Mouse (Mus musculus) left cerebral cortex, postnatal 14 days (tissue): ENCODE results near the gene Rtl6. TPM values are rescaled to one million over a fixed set of nuclear protein-coding genes. Genes with fewer than 3 reads are reported as not detected.
A peak's percentile ranks its signal among the peaks of the same experiment; 100 is the strongest.

Experiments used
- DNase-seq, 2 experiments: peaks; one replicate each; pipeline ENCODE4 v3.0.0; 2021 to 2022; ENCODE audit warnings: low spot score in 2 of 2, mixed read lengths in 1 of 2
- intact Hi-C: fragments of 180-260 bp; cut with DNase I; formaldehyde crosslinking; loops from one replicate; pipeline ENCODE4 v1.15.1; 2025
- long read RNA-seq, 2 experiments: library from polyadenylated mRNA; stranded (forward); transcript quantifications; one replicate each; pipeline ENCODE4 v2.0.0; 2021
- total RNA-seq, 2 experiments: library from RNA; stranded (reverse); gene quantifications; 2 replicates each; pipeline ENCODE4 v1.2.3; 2021

Rtl6 gene
- 10 to 100 TPM; 57.5 to 65.8 TPM for total RNA-seq
- long read RNA-seq, experiment 1, full-length matches to known transcripts = 113 of 113 reads
- long read RNA-seq, experiment 1, partial matches to known transcripts = 0 of 113 reads
- long read RNA-seq, experiment 1, other reads (novel, unspliced or antisense) = 0 of 113 reads
- long read RNA-seq, experiment 2, full-length matches to known transcripts = 105 of 105 reads
- long read RNA-seq, experiment 2, partial matches to known transcripts = 0 of 105 reads
- long read RNA-seq, experiment 2, other reads (novel, unspliced or antisense) = 0 of 105 reads

DNA sequence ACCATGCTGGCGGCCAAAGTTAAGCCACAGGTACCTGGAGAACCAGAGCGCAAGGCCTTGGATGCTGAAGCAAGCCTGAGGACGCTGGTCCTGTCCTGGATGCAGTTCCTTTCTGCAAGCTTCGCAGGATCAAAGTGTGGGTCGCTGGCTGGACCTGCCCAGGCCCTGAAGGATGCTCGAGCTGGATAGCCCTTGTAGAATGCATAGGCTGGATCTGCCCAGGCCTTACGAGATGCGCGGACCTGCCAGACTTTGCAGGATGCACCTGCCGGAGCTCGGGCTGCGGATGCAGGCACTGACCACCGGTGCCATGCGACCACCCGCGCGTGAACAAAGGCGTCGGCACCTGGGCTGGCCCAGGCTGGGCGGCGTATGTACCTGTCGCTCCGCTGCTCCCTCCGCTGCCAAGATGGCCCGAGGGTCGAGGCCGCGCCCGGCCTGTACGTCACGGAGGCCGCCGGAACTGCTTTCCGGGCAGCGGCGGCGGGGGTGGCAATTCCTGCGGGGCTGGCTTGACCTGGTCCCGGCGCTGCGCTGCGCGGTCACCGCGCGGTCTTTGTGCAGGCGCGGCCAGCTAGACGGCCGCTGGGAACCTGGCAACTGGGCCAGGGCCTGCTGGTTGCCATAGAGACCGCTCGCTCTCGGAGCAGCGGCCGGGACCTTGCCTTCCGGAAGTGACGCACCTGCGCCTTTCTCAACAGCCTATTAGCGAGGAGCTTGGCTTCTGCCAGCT lies at the start of gene Rtl6:
Gene Rtl6 (minus strand): TSS at position 635 of the 733 bp plus-strand sequence.
- DNase-seq = peak; percentile 87 to 91
- intact Hi-C loops = no loop called here

DNA sequence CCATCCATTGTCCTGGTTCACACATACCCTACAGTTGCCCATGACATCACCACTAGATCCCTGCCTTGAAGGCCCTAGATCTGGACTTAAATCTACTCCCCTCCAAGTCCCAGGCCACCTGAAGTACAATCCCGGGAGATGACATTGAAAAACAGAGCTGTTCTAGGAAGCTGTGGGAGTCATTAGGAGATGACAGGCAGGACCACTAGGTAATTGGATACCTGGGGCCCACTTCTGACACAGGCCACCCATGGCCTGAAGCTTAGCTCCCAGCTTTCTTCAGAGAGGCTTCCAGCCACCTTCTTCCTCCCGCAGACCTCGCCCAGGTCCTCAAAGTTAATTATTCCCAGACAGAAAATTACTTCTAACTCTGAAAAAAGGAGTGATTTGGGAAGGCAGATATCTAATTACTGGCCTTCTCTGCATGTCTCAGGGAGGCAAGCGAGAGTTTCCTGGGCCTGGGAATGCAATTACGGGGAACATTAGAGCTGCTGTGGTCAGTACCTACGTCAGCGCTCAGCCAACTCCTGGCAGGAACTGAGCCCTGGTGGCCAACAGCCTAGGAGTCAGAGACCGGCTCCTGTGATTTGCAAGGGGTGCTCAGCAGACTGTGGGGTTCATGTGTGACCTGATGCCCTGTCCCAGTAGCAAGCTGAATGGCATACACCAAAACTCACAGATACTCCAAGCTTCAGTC lies 45.8 kb upstream of the Rtl6 start:
- intact Hi-C loops = no loop called here
- DNase-seq = no peak

DNA sequence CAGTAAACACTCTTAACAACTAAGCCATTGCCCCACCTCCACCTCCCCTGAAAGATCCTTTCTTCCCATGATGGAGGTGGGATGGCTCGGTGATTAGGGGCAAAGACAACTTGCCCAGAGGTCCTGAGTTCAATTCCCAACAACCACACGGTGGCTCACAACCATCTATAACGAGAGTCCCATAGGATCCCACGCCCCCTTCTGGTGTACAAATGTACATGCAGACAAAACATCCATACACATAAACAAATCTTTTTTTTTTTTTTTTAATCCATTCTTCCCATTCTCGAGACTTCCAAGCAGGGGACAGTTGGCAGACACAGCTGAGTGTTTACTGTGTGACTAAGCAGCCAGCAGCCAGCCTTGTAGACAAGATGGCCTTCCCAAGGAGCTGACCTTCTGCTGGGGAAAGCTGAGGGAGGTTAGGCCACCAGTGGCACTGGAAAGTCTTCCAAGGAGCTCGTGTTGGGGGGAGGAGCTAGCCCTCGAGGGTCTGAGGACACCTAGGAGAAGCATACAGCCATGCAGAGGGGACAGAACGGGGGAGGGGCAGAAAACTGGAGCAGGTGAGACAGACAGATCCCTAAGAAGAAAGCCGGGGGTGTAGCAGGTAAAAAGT lies 43.5 kb upstream of the Rtl6 start:
- DNase-seq = no peak
- intact Hi-C loops = no loop called here

- intact Hi-C loops = no loop called here
- no peak for DNase-seq
Observed at GRCm38 (mm10) chr15:84598911-84599310, 41.3 kb upstream of the Rtl6 start.

GRCm38 (mm10) chr15:84597816-84598215 lies 40.2 kb upstream of the Rtl6 start:
- intact Hi-C loops = no loop called here
- DNase-seq = no peak

- DNase-seq = no peak
- intact Hi-C loops = no loop called here
Observed at GRCm38 (mm10) chr15:84597021-84597420, 39.4 kb upstream of the Rtl6 start.

GRCm38 (mm10) chr15:84595241-84595945 lies 37.8 kb upstream of the Rtl6 start:
- no peak for DNase-seq
- intact Hi-C loops = no loop called here

GRCm38 (mm10) chr15:84593514-84593913 lies 35.9 kb upstream of the Rtl6 start:
- intact Hi-C loops = loop anchor here (5.0 kb wide), 1 partner anchor 146 kb away; the partner anchor contains the start of gene Shisal1

GRCm38 (mm10) chr15:84592240-84592639 lies 34.6 kb upstream of the Rtl6 start:
- intact Hi-C loops = loop anchor here (5.0 kb wide), 1 partner anchor 145 kb away; the partner anchor contains the start of gene Shisal1
- no peak for DNase-seq

More at GRCm38 (mm10) chr15:84593514-84593913, 35.9 kb upstream of the Rtl6 start:
- no peak for DNase-seq

DNA sequence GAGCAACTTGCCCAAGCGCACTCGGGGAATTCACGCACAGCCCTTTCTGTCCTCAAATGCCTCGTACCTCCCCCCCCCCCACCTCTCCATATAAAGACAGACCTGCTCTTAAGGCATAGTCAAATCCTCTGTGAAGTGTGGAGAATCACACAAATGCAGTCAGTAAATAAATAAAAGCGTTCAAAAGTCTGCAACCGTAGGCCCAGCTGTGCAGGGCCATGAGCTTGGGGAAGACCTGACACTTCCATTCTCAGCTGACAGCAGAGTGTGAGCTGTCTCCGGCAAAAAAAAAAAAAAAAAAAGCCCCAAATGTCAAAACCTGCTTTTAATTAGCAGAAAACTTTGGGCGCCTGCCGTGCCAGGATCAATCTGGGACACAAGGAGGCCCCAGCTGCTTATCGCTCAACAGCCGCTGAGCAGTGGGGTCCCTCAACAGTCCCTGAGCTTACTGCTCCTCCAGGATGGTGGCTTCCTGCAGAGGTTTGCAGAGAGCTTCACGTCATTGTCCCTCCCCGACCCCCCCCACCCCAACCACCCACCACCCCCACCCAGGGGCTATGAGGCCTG lies 34.0 kb upstream of the Rtl6 start:
- intact Hi-C loops = loop anchor here (5.0 kb wide), 1 partner anchor 144 kb away; the partner anchor contains the start of gene Shisal1
- no peak for DNase-seq

- DNase-seq = no peak
- intact Hi-C loops = no loop called here
Observed at GRCm38 (mm10) chr15:84588371-84588821, 30.8 kb upstream of the Rtl6 start.

DNA sequence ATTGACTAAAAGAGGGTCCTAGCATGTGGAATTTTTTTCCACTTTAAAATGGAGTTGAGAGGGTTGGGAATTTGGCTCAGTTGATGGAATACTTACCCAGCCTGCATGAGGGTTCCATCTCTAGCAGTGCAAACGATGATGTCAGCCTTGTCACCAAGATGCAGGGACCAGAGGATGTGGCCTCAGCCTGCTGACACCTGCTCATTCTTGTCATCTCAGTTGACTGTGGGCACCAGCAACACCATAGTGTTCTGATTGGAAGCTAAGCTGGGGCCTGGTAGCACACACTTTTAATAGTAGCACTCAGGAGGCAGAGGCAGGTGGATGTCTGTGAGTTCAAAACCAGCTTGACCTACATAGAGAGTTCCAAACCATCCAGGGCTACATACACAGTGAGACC lies 21.0 kb upstream of the Rtl6 start:
- intact Hi-C loops = no loop called here
- no peak for DNase-seq

DNA sequence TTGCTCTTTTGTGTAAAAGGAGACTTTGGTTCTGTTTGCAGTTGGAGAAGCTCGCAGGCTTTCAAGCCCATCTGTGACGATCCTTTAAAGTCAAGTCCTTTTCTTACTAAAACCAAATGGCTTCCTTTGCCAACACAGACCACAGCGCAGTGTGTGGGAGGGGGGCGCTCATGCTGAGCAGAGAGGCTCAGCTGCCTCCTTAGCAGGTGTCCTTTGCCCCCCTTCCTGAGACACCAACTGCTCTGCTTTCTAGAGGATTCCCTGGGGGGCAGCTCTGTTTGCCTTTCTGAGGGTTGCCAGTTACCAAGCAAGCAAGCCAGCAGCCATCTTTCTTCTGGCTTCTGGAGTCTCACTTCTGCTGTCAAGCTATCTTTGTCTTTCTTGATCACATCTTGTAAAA lies 19.4 kb upstream of the Rtl6 start:
- intact Hi-C loops = no loop called here

GRCm38 (mm10) chr15:84566568-84567110 lies 9.0 kb upstream of the Rtl6 start:
- intact Hi-C loops = no loop called here
- peak in 1 of 2 experiments; percentile 22 for DNase-seq

More for the DNA sequence above, 19.4 kb upstream of the Rtl6 start:
- no peak for DNase-seq

DNA sequence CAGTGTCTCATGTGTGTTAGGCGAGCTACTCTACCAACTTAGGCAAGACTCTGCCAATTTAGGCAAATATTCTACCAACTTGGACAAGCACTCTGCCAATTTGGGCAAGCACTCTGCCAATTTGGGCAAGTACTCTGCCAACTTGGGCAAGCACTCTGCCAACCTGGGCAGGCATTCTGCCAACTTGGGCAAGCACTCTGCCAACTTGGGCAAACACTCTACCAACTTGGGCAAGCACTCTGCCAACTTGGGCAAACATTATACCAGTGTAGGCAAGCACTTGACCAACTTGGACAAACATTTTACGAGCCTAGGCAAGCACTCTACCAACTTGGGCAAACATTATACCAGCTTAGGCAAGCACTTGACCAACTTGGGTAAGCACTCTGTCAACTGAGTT lies 3.9 kb upstream of the Rtl6 start:
- intact Hi-C loops = no loop called here
- no peak for DNase-seq

DNA sequence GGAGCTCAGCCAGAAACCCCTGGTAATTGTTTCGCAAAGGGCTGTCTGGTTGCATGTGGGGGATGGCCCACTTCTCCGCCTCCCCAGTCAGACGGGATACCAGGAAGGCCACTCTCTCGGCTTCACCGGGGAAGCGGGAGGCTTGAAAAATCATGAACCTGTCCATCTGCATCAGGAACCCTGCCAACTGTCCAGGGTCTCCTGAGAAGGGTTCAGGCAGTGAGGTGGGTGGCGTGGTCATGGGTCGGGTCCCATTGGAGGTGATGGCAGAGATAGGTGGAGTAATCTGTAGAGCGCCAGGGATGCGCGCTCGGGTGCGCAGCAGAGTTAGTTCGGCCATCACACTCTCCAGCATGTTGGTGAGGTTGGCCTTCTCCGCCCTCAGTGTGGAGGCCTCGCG lies 949 bp downstream of the Rtl6 start:
- no peak for DNase-seq
- intact Hi-C loops = no loop called here

DNA sequence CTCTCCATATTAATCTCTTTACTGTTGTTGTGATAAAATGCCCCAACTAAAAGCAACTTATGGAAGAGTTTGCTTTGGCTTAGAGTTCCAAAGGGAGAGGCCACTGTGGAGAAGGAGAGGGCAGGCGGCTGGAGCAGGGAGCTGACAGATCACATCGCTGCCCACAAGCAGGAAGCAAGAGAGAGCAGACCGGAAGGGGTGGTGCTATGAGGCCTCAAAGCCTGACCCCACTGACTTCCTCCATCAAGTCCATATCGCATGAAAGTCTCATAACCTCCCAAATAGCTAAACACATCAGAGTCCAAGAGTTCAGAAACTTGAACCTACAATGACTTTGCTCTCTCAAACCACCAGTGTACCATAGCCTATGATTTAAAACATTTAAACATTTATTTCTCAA lies 6.6 kb downstream of the Rtl6 start:
- no peak for DNase-seq
- intact Hi-C loops = no loop called here

DNA sequence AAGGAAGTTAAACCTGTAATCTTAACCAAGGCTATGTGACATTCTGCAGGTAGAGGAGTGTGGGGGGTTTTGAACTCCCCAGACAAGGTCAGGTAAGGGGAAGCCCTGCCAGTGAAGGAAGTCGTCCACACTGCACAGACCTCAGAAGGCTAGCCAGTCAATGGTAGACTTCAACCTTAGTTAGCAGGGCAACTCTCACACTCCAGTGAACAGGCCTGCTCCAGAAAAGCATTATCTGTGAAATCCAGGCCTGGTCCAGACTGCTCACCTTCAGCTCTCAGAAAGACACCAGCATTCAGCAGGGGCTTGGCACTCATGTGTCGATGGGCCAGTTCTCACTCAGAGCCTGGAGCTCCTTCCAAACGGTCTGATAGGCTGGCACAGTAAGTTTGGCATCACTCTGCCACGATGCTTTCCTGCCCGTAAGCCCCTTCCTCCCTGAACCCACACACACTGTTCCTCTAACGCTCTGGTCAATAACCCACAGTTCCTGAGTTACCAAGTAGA lies 8.3 kb downstream of the Rtl6 start:
- no peak for DNase-seq
- intact Hi-C loops = no loop called here
